20 mouse cellular contexts compared by ENCODE assay signal in the genomic region with DNA sequence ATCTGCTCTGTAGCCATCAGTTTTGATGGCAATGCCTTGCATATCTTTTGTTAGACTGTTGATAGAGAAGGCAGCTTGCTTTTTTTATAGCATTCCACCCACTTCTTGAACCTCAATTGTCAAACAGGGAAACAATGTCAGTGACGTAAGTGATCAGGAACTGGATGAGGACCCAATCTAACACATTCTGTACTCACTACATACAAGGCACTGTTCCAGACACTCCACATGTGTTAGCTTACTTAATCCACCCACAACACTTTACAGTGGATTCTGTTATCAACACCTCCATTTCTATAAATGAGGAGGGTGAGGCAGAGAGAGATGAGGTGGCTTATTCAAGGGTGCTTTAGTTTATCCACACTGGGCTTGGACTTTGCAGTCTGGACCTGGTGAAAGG.
A peak's percentile ranks its signal among the peaks of the same experiment; 100 is the strongest.
DNase-seq lines count a peak whose midpoint lies in the region; ATAC-seq and TF ChIP-seq lines count a peak whose summit lies in the region.
"Had no signal": no experiment of that assay in that cellular context is flagged by ENCODE, and none has a peak within 500 bp of the region (broad histone marks: within the 10 kb centered on the region; RNA-seq: fewer than 3 reads in every experiment).

No protein-coding gene starts in this region.

- H3K9ac ChIP-seq in forebrain, postnatal 0 days = no peak overlapping the region
- H3K9ac ChIP-seq: limb, embryonic 15.5 days; liver, embryonic 15.5 days had no signal

- no peaks in the 10 kb centered on the region for H3K4me1 ChIP-seq in forebrain, postnatal 0 days (ENCODE audit: insufficient read depth)
- peaks cover 4% of the 10 kb centered on the region; the same call in 1 of the 2 replicates for H3K4me1 ChIP-seq in forebrain, embryonic 10.5 days
- H3K4me1 ChIP-seq in cortical plate, adult 2 months (ENCODE audit: control insufficient read depth, insufficient read depth, low read length) = peaks cover 5% of the 10 kb centered on the region; the same call in 1 of the 2 replicates
- H3K4me1 ChIP-seq: limb, embryonic 15.5 days; liver, embryonic 15.5 days had no signal

- no peak overlapping the region for H3K4me2 ChIP-seq in forebrain, postnatal 0 days (ENCODE audit: low read depth)
- H3K4me2 ChIP-seq: limb, embryonic 15.5 days; liver, embryonic 15.5 days had no signal

- no peak overlapping the region for H3K27ac ChIP-seq in forebrain, postnatal 0 days (ENCODE audit: low read depth, low read length)
- H3K27ac ChIP-seq in forebrain, embryonic 10.5 days = no peak overlapping the region
- H3K27ac ChIP-seq in layer of hippocampus, adult 2 months = peak overlapping the region; percentile 72
- H3K27ac ChIP-seq in cortical plate, adult 2 months (ENCODE audit: insufficient read depth, low read length) = peak overlapping the region; percentile 10; the same call in 1 of the 2 replicates
- H3K27ac ChIP-seq: limb, embryonic 15.5 days; liver, embryonic 15.5 days; macrophage; midbrain, embryonic 10.5 days had no signal

- no peak overlapping the region for H3K4me3 ChIP-seq in forebrain, postnatal 0 days (ENCODE audit: low read depth, low read length)
- no peak overlapping the region for H3K4me3 ChIP-seq in forebrain, embryonic 10.5 days
- H3K4me3 ChIP-seq in layer of hippocampus, adult 2 months = no peak overlapping the region
- H3K4me3 ChIP-seq in cortical plate, adult 2 months (ENCODE audit: insufficient read depth, low read length) = no peak overlapping the region
- H3K4me3 ChIP-seq: limb, embryonic 15.5 days; liver, embryonic 15.5 days; midbrain, embryonic 10.5 days had no signal

- no peak for TF ChIP-seq CTCF in forebrain, postnatal 0 days (IDR thresholded peaks at IDR 0.05; ENCODE audit: low read depth)
- no peak for TF ChIP-seq CTCF in layer of hippocampus, adult 2 months (conservative IDR thresholded peaks at IDR 0.05)
- TF ChIP-seq CTCF in cortical plate, adult 2 months (IDR thresholded peaks at IDR 0.05; ENCODE audit: extremely low read depth, insufficient read depth, low read length) = no peak

- intact Hi-C loops in left cerebral cortex, postnatal 25 days (cut with DNase I) = no loop called here

- H3K9me3 ChIP-seq in forebrain, postnatal 0 days (ENCODE audit: low read length) = no peaks in the 10 kb centered on the region
- H3K9me3 ChIP-seq in forebrain, embryonic 10.5 days = 0 out of 2 replicates have a peak, but pooled peaks cover 3% of the 10 kb centered on the region
- H3K9me3 ChIP-seq: limb, embryonic 15.5 days; liver, embryonic 15.5 days had no signal

- H3K27me3 ChIP-seq in forebrain, postnatal 0 days (ENCODE audit: insufficient read depth, low read length) = no peaks in the 10 kb centered on the region
- no peaks in the 10 kb centered on the region for H3K27me3 ChIP-seq in forebrain, embryonic 10.5 days (ENCODE audit: poor library complexity, severe bottlenecking)
- H3K27me3 ChIP-seq: CH12.LX; limb, embryonic 15.5 days; liver, embryonic 15.5 days had no signal

- 47% methylated on average over 1 of the region's 1 CpGs for WGBS in forebrain, postnatal 0 days
- 95% methylated on average over 1 of the region's 1 CpGs for WGBS in forebrain, embryonic 10.5 days

- TF ChIP-seq POLR2A in cortical plate, adult 2 months (IDR thresholded peaks at IDR 0.05; ENCODE audit: extremely low read depth, insufficient read depth, low read length) = no peak

- DNase-seq in forebrain, postnatal 0 days = no peak
- DNase-seq in forebrain, embryonic 10.5 days (ENCODE audit: extremely low spot score, low spot score) = no peak
- peak; percentile 46 to 85 for DNase-seq in layer of hippocampus, adult 2 months (ENCODE audit: low spot score in 2 of 2)
- DNase-seq in layer of hippocampus, postnatal 36 days = no peak
- peak; percentile 41 to 73 for DNase-seq in left cerebral cortex, postnatal 25 days (ENCODE audit: low spot score in 2 of 2)
- DNase-seq in ovary, postnatal 10 days (ENCODE audit: low spot score) = no peak
- DNase-seq: adrenal gland, postnatal 14 days; cerebellum, adult 11-12 months; cerebellum, postnatal 25 days; gastrocnemius, postnatal 36 days; kidney, adult 11 months; kidney, postnatal 10 days; thymus, adult 18-20 months; thymus, postnatal 4 days had no signal

- peak; percentile 46; the same call in 1 of the 2 replicates for ATAC-seq in forebrain, postnatal 0 days

- H3K36me3 ChIP-seq in forebrain, postnatal 0 days (ENCODE audit: insufficient read depth) = 0 out of 2 replicates have a peak, but pooled peaks cover 9% of the 10 kb centered on the region
- no peaks in the 10 kb centered on the region for H3K36me3 ChIP-seq in forebrain, embryonic 10.5 days (replicated peaks)
- H3K36me3 ChIP-seq: limb, embryonic 15.5 days; liver, embryonic 15.5 days; midbrain, embryonic 10.5 days had no signal

Comparison
In these comparisons a context has a peak if more than half of its experiments do, and no peak if none do; other contexts are left out.
1. DNase-seq: peak in layer of hippocampus, adult 2 months (2 of 2) and left cerebral cortex, postnatal 25 days (2 of 2); none in forebrain, postnatal 0 days (single experiment), forebrain, embryonic 10.5 days (single experiment), layer of hippocampus, postnatal 36 days (0 of 2) and ovary, postnatal 10 days (single experiment).
2. H3K27ac ChIP-seq: peak in layer of hippocampus, adult 2 months (single experiment) and cortical plate, adult 2 months (single experiment); none in forebrain, postnatal 0 days (single experiment) and forebrain, embryonic 10.5 days (single experiment).